Mouse (Mus musculus) lung, postnatal 14 days (tissue): ENCODE results near the gene Pin1.
"Not testable (repeated sequence)": the region's sequence is repeated elsewhere in the genome, so short reads cannot be mapped to it uniquely, and the experiment has no call there.

Source experiments
- DNase-seq: peaks from one replicate; pipeline ENCODE4 v3.0.0; 2021

The Pin1 gene

DNA sequence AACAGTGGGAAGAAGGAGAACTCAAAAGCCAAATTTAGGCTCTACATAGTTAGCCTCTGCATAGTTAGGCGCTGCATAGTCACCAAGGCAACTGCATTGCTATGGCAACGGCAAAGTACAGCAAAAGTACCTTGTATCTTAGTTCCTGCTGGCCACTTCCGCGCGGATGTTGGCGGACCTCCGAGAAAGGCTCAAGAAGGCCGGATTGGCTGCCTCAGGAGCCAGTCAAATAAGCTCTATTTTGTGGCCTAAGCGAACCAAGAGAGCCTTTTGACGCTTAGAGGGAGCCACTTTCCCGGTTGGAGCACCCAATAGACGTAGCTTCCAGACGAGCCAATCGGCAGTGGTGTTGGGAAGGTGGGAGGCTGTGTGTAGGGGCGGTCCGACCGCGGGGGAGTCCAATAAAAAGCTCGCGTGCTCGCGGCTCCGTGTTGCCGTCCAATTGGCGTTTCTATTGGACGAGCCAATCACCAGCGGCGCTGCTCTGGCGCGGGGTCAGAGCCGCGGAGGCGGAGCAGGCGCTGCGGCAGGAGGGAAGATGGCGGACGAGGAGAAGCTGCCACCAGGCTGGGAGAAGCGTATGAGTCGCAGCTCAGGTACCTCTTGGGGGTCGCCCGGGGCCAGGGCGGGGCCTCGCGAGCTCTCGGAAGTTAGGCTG, at the start of gene Pin1:
TSS of gene Pin1 (plus strand) at position 494 of the 658 bp plus-strand sequence.
- DNase-seq = peak; percentile 98

DNA sequence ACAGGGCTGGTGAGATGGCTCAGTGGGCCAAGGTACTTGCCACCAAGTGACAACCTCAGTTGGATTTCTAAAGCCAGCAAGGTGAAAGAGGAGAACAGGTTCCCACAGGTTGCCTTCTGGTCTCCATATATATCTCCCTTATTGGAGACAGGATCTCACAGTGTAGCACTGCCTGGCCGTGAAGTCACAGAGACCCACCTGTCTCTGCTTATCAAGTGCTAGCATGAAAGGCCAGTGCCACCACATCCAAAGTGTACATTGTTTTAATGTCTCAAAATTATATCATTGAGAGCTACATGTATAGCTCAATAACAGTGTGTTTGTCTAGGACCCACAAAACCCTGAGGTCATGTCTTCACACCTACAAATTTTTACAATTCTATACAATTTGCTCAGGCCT, 45.6 kb upstream of the Pin1 start:
- DNase-seq = no peak

DNA sequence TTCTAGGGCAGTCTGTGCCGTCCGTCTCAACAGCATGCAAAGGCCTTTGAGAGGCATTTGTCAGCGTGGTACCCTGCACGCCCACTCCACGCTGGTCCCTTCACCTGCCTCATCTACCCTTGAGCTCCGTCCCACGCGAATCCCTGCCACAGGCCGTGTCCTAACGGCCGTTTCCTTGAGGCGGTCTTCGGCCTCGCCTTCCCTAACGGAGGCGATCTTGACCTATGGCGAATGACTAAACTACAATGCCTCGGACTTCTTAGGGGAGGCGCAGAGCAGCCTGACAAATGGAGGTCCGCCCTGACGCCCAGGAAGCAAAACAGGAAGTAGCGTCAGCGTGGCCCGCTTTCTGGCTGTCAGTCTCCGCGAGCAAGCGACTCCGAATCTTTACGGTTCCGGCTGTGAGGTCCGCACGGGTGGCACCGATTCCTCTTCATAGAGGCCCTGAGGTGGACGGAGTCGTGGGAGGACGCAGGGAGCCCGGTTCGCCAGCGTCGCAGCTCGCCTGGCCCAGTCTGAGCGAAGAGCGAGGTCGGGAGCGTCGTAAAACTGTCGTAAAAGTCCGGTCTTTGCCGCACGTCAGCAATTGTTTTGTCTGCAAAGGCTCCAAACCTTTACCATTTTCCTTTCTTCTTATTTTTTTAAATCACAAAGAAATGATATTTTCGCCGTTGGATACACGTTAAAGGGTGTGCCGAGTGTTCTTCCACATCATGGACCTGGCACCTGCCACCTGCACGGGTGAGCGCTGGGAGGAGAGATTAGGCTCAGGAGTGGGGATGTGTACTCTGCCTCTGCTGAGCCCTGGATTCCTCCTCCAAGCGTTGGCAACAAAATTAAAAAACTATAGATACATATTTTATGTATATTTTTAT, 44.6 kb upstream of the Pin1 start:
- DNase-seq = peak; percentile 82

DNA sequence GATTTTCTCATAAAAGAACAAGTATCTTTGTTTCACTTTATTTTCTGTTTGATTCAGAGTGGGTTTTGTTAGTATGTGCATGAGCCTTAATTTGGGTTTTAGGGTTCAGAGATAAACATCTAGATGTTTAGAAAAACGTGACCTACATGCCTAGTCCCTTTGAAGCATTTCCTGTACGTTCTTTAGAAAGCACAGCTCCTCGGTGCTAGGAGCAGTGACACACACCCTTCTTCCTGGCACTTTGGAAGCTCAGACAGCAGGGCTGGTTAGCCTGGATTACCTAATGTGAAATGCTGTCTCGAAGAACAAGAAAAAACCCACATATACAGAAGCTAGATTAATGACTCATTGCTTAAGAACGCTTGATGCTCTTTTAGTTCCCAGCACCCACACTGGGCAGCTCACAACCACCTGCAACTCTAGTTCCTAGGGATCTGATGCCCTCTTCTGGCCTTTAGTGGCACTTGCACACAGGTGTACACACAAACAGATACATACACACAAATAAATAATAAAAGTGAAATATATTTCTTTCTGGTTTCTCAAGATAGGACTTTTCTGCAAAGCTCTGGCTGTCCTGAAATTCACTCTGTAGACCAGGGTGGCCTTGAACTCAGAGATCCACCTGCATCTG, 41.9 kb upstream of the Pin1 start:
- no peak for DNase-seq

DNA sequence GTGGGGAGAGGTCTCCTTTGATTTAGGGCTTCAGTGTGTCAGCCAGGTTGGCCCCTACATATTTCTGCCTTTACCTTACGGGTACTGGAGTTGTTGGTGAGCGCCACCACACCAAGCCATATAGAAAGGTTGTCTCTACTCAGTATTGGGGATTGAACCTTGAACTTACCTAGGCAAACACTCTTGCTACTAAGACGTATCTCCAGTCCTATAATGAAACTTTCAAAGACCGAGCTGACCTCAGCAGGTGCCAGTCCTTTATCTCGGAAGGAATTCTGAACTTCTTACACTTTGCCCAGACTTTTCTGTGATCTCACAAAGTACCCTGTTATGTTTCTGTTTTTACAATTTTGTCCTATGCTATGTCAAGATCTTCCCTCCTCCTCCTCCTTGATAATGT, 39.9 kb upstream of the Pin1 start:
- DNase-seq = no peak

DNA sequence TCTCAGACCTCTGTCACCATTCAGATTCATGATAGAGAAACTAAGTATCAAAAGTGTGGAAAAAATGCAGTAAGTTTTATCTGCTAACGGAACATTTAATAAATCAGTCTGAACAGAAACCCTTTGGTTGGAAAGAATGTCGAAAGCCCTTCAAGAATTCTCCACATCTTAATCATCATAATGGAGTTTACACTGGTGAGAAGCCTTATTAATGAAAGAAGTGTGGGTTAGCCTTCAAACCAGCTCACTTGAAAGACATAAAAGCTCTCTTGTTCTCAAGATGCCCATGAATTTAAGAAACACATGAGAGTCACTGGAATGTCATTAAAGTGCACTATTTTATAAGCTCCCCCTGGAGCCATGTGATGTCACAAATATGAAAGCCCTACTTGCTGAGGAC, 35.2 kb upstream of the Pin1 start:
- DNase-seq = no peak

DNA sequence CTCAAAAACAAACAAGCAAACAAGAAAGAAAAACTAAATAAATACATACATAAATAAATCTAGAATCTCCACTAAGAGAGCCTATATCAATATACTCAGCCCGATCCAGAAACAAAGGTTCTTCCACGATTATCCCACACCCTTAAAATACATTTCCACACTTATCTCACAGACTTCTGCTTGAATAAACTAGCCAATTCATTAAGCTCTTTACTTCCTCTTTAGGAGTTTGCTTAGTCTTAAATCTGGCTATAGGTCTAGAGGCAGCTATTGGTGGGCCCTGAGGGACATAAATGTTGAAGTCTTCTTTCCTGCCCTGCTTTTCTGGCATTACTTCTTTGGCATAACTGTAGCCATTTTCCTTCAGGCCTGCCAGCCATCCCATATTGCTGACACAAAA, 20.6 kb upstream of the Pin1 start:
- no peak for DNase-seq

DNA sequence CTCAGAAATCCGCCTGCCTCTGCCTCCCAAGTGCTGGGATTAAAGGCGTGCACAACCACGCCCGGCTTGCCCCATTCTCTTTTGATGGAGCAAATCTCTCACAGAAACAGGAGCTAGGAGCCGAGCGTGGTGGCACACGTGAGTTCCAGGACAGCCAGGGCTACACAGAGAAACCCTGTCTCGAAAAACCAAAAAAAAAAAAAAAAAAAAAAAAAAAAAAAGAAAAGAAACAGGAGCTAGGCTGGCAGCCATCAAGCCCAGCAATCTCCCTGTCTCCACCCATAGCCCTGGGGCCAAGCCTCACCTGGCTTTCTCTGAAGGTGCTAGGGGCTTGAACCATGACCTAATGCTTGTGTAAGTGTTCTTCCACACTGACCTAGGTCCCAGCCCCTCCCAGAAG, 16.2 kb upstream of the Pin1 start:
- DNase-seq = not testable (repeated sequence)

DNA sequence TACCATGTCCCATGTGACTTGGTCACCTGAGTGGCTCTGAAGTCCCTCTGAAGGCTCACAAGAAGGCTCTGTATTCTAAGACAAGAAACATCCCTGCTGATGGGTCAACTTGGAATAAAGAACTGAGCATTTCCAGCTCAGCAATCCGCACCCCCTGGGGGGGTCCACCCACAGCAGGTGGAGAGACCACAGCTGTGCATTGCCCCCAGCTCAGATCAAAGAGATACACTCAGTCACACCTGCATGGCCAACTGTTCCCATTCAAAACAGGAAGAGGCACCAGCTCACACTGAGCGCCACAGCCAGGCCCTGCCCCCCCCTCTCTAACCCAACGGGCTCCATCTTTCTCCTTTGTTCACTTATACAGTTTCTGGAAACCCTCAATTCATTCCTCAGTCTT, 15.6 kb upstream of the Pin1 start:
- DNase-seq = no peak

DNA sequence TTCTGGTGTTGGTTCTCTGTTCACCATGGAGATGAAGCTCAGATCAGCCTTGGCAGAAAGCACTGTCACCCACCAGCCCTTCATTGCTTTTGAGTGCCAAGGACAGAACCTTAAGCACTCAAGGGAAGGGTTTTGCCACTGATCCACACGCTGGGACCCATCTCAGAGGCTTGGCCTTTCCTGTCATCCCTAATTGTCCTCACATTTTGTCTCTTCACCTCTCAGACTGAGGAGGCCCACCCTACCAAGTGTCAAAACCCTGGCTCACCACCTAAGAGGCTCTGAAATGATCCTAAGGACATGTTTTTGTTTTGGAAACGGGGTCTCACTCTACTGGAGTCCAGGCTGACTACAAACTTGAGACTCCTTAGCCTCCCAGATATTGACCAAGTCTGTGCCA, 15.1 kb upstream of the Pin1 start:
- DNase-seq = no peak

DNA sequence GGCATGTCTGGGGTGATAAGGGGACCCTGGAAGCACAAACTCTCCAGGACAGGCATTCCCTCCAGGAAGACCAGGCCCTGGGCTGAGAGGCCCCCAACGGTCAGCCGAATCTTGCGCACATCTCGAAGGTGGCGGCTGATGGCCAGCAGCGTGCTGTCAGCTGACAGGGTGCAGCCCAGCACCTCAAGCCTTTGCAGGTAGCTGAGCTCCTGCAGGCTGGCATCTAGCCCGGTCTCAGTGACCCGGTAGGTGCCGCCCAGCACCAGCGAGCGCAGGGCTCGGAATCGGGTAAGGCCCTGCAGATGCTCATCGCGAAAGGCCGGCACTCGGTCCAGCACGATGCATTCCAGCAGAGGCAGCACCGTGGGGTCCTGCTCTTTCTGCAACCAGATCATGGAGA, 13.3 kb upstream of the Pin1 start:
- no peak for DNase-seq

DNA sequence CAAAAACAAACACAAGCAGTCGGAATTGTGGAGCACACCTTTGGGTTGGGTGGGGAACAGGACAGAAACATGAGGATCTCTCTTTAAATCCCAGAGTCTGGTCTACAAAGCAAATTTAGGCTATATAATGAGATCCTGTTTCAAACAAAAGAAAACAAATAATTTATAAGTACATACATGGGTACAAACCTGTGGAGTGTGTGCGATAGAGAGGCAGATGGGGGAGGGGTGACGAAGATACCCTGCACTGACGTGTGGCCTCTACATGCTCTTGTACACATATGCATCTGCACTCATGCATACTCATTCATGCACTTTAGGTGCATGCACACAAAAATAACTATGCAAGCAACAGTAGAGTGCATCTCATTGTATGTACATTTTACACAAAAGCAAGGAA, 12.4 kb upstream of the Pin1 start:
- DNase-seq = no peak

DNA sequence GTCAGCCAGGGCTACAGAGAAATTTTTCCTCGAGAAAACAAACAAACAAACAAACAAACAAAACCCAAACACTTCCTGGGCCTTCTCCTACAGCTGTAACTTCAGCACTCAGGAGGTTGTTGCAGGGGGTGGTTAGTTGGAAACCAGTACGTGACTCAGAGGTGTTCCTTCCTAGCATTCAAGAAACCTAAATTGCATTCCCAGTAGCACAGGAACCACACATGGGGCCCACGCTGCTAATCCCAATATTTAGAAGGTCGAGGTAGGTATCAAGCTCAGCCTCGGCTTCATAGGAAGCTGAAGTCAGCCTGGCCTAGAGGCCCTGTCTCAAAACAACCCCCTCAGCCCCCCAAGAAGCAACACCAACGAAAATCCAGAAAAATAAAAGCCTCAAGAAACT, 10.4 kb upstream of the Pin1 start:
- DNase-seq = no peak

DNA sequence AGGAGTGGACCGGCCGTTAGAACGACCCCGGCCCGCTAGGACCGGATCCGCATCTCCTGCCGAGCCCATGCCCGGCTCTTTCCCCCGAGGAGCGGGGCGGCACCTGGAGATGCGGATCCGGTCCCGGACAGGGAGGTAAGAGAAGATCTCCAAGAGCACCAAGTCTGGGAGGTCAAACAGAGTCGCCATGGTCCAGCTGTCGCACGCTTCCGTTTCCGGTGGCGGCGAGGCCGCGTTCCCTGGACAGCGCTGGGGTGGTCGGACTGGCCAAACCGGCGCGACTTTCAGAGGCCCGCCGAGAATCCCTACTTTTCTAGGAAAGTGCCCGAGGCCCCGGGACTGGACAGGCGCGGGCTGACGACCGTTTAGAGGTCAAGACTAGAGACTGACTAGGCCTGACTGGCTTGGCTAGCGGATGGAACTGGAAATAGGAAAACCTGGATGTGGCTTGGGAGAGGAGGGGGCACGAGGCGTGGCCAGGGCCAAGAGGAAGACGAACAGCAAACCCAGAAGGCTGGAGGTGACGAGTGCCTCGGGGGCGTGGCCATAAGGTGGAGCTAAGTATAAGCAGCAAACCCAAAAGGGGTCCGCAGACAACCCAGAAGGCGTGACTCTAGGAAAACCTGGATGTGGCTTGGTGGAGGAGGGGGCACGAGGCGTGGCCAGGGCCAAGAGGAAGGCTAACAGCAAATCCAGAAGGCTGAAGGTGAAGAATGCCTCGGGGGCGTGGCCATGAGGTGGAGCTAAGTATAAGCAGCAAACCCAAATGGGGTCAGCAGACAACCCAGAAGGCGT, 9.6 kb upstream of the Pin1 start, which contains the start of gene Ubl5:
TSS of gene Ubl5 (plus strand) at position 778 of the 795 bp plus-strand sequence.
- DNase-seq = peak; percentile 85

DNA sequence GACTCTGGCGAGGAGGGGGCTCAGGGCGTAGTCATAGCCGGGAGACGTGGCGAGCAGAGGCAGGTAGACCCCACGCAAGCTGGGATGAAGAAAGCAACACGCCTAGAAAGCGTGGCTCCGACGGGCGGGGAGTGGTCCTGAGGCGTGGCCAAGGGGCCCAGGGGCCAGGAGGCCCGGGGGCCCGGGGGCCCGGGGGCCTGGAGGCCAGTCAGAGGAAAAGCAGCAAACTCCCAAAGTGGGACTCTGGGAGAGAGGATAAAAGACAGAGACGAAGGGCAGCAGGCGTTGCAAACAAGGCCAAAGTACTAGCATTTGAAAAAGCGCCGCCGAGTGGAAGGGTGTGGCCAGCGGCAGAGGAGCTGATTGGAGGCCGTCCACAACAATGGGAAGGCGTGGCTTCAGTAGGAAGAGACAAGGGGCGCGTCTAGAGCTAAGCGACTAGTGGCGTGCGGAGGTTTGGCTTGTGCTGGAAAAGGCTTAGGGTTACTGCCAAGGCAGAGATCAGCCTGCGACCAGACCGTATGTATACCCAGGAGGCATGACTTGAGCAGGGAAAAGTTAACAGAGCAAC, 8.9 kb upstream of the Pin1 start:
- peak; percentile 89 for DNase-seq

DNA sequence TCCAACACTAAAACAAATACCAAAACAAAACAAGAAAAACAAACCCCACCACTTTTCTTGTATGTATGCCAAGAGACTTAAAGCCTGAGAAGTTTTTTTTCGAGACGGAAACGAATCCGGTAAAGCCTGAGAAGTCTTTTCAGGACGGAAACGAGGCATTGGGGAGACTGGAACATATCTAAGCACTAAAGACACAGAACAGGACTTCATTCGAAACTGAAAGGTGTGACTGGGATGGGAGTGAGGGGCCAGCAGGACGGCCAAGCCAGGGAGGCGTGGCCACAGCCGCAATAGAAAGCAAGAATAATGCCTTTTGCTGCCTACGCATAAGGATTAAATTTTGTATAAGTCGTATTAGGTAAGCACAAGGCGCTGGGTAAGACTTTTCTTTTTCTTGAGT, 8.1 kb upstream of the Pin1 start:
- DNase-seq = no peak

DNA sequence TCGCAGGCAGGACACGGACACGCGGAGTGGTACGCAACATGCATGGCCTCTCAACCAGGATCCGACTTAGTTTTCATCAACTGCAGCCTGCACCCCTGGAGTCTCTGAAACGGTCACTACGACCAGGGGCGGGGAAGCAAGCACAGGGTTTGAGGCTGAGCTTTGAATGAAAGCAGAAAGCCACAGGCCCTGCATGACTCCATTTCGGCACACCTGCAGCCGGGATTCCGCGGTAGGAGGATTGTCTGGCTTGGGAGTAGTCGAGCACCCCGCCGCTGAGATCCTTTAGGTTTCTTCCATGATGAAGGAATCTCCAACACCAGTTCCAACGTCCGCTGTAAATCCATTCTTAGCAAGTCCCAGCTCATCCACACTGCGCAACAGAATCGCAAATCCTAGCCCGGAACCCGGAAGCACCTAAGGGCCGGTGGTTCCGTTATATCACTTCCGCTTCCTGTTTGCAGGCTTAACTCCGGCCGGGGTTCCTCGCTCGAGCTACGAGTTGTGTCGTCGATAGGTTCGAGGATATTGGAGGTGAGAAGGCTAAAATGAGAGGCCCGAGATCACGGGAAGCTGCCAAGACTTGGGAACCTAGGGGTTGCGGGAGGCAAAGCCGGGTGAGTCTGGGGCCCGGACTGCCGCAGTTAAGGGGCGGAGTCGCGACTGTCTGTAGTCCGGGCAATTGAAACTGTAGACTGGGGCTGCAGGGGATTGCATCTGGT, 7.4 kb upstream of the Pin1 start, which contains the start of gene Fbxl12:
TSS of gene Fbxl12 (minus strand) at position 408 of the 722 bp plus-strand sequence.
- peak; percentile 79 for DNase-seq

DNA sequence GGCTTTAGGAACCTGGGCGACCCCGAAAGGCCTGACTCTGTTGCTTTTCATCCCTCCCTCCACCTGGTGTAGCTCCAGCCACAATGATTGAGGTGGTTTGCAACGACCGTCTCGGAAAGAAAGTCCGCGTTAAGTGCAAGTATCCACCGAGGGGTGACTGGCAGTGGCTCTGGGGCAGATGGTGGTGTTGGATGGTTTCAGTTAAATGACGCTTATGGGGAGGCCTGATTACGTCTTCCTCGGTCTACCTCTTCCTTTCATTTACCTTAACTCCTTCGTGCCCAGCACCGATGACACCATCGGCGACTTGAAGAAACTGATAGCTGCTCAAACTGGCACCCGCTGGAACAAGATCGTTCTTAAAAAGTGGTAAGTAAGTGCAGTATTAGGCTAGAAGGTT, 6.8 kb upstream of the Pin1 start:
- DNase-seq = peak; percentile 9

DNA sequence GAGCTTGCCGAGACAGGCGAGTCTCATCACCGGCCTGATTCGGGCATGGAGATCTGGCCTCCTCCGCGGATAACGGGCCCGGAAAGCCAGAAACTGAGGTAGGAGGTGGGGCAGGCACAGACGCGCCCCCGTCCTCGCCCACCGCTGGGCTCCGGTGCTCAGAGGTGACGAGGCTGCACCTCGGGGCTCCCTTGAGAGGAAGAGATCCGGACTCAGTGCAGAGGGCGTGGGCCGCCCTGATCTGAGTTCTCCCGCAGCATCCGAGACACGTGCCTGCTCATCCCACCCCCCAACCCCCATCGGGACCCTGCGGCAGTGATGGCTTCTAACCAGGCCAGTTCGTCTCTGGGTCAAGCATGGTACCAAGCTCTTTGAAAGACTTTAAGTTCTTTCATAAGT, 364 bp downstream of the Pin1 start:
- DNase-seq = no peak

DNA sequence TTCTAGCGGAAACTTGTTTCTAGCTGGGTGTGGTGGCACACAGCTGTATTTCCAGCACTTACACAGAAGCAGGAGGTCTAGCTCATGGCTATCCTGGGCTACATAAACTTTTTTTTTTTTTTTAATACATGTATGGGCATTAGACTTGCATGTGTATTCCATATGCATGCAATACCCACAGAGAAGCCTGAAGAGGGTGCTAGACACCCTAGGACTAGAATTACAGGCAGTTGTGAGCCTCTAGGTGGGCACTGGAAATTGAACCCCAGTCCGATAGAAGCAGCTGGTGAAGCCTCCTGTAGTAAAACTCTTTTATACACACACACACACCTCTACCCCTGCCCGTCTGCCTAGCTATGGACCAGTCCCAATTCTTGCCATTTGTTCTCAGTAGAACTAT, 2.0 kb downstream of the Pin1 start:
- DNase-seq = no peak

DNA sequence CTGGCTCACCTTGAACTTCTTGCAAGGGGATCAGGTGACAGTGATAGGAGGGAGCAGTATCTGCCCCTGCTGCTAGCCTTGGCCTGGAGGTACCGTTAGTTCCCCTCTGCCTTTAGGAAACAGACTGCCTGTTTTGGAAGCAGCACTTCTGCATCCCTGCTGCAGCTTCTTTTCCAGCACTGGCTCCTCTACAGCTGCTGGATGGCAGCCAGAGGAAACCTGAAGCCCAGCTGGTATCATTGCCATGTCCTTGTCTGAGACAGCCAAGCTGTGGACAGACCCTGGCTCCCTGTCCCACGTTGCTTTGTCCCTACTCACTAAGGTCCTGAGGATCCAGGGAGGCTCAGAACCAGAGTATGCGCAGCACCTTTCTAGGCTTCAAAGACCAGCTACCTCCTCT, 5.7 kb downstream of the Pin1 start:
- no peak for DNase-seq

DNA sequence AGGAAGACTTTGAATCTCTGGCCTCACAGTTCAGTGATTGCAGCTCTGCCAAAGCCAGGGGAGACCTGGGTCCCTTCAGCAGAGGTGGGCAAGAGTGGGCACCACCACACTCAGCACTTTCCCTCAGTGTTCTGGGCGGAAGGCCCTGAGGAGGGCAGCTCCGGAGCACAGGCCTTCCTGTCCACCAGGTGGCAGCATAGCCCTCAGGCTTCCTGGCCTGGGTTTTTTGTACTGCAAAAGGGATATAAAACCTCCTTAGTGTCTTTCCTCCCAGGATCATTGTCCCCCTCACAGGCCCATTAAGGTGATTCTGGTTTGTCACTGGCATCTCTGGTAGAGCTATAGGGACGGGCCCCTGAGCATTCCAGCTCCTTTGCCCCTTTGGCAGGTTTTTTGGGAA, 10.4 kb downstream of the Pin1 start:
- DNase-seq = peak; percentile 75
